Mouse (Mus musculus): ENCODE results near the gene Itga1. TPM values are rescaled to one million over a fixed set of nuclear protein-coding genes. Genes with fewer than 3 reads are reported as not detected.

Itga1 gene
- polyA plus RNA-seq, 1 experiment from 2014 or later = 8.1 TPM

GRCm38 (mm10) chr13:115125130-115125529, 23.4 kb upstream of the Itga1 start:
- no peak overlapping the region for H3K9ac ChIP-seq
- no peak overlapping the region for H3K27ac ChIP-seq (replicated peaks)
- ATAC-seq (ENCODE audit: insufficient number of reproducible peaks, low FRiP score, low TSS enrichment, low read depth) = no peak
- no peak overlapping the region for H3K4me3 ChIP-seq (replicated peaks)
- H3K9me3 ChIP-seq (replicated peaks) = no peaks in the 10 kb centered on the region
- H3K4me2 ChIP-seq (replicated peaks) = no peak overlapping the region
- WGBS = 80% methylated on average over 4 of the region's 4 CpGs
- H3K4me1 ChIP-seq = no peaks in the 10 kb centered on the region
- no peaks in the 10 kb centered on the region for H3K36me3 ChIP-seq
- no peaks in the 10 kb centered on the region for H3K27me3 ChIP-seq

GRCm38 (mm10) chr13:115124521-115124920, 22.8 kb upstream of the Itga1 start:
- H3K9me3 ChIP-seq (replicated peaks) = no peaks in the 10 kb centered on the region
- H3K9ac ChIP-seq = no peak overlapping the region
- H3K4me1 ChIP-seq = no peaks in the 10 kb centered on the region
- H3K27me3 ChIP-seq = no peaks in the 10 kb centered on the region
- no peak overlapping the region for H3K4me3 ChIP-seq (replicated peaks)
- H3K4me2 ChIP-seq (replicated peaks) = no peak overlapping the region
- WGBS = 89% methylated on average over 1 of the region's 1 CpGs
- H3K27ac ChIP-seq (replicated peaks) = no peak overlapping the region
- H3K36me3 ChIP-seq = no peaks in the 10 kb centered on the region
- ATAC-seq (ENCODE audit: insufficient number of reproducible peaks, low FRiP score, low TSS enrichment, low read depth) = no peak

GRCm38 (mm10) chr13:115118756-115119155, 17.0 kb upstream of the Itga1 start:
- 57% methylated on average over 5 of the region's 5 CpGs for WGBS
- Histone ChIP-seq H3K36me3 (no peaks in the 10 kb centered on the region), H3K4me1 (no peaks in the 10 kb centered on the region), H3K9ac (no peak overlapping the region), H3K9me3 (replicated peaks) (no peaks in the 10 kb centered on the region), H3K27me3 (no peaks in the 10 kb centered on the region), H3K4me3 (replicated peaks) (no peak overlapping the region), H3K4me2 (replicated peaks) (no peak overlapping the region), H3K27ac (replicated peaks) (no peak overlapping the region)
- ATAC-seq (ENCODE audit: insufficient number of reproducible peaks, low FRiP score, low TSS enrichment, low read depth) = no peak

- Histone ChIP-seq H3K4me2 (replicated peaks) (no peak overlapping the region), H3K9me3 (replicated peaks) (no peaks in the 10 kb centered on the region), H3K27ac (replicated peaks) (no peak overlapping the region), H3K4me3 (replicated peaks) (no peak overlapping the region), H3K9ac (no peak overlapping the region), H3K27me3 (no peaks in the 10 kb centered on the region), H3K4me1 (no peaks in the 10 kb centered on the region), H3K36me3 (no peaks in the 10 kb centered on the region)
- WGBS = 79% methylated on average over 3 of the region's 3 CpGs
- ATAC-seq (ENCODE audit: insufficient number of reproducible peaks, low FRiP score, low TSS enrichment, low read depth) = no peak
Observed at GRCm38 (mm10) chr13:115118195-115118594, 16.4 kb upstream of the Itga1 start.

- Histone ChIP-seq H3K4me3 (replicated peaks) (no peak overlapping the region), H3K27me3 (no peaks in the 10 kb centered on the region), H3K27ac (replicated peaks) (no peak overlapping the region), H3K4me2 (replicated peaks) (no peak overlapping the region), H3K4me1 (no peaks in the 10 kb centered on the region), H3K9ac (no peak overlapping the region), H3K9me3 (replicated peaks) (no peaks in the 10 kb centered on the region), H3K36me3 (no peaks in the 10 kb centered on the region)
- no peak for ATAC-seq (ENCODE audit: insufficient number of reproducible peaks, low FRiP score, low TSS enrichment, low read depth)
- 79% methylated on average over 3 of the region's 3 CpGs for WGBS
Observed at GRCm38 (mm10) chr13:115116930-115117621, 15.3 kb upstream of the Itga1 start.

- Histone ChIP-seq H3K27ac (replicated peaks) (no peak overlapping the region), H3K4me1 (no peaks in the 10 kb centered on the region), H3K36me3 (no peaks in the 10 kb centered on the region), H3K27me3 (no peaks in the 10 kb centered on the region), H3K9ac (no peak overlapping the region), H3K9me3 (replicated peaks) (no peaks in the 10 kb centered on the region), H3K4me2 (replicated peaks) (no peak overlapping the region), H3K4me3 (replicated peaks) (no peak overlapping the region)
- WGBS = 62% methylated on average over 4 of the region's 4 CpGs
- ATAC-seq (ENCODE audit: insufficient number of reproducible peaks, low FRiP score, low TSS enrichment, low read depth) = no peak
Observed at GRCm38 (mm10) chr13:115109628-115110027, 7.9 kb upstream of the Itga1 start.

GRCm38 (mm10) chr13:115107436-115107835, 5.7 kb upstream of the Itga1 start:
- Histone ChIP-seq H3K27me3 (no peaks in the 10 kb centered on the region), H3K36me3 (no peaks in the 10 kb centered on the region), H3K9me3 (replicated peaks) (no peaks in the 10 kb centered on the region), H3K9ac (no peak overlapping the region), H3K4me1 (no peaks in the 10 kb centered on the region), H3K4me2 (replicated peaks) (no peak overlapping the region), H3K27ac (replicated peaks) (no peak overlapping the region), H3K4me3 (replicated peaks) (no peak overlapping the region)
- ATAC-seq (ENCODE audit: insufficient number of reproducible peaks, low FRiP score, low TSS enrichment, low read depth) = no peak
- WGBS = 71% methylated on average over 8 of the region's 8 CpGs

GRCm38 (mm10) chr13:115106183-115106582, 4.4 kb upstream of the Itga1 start:
- 67% methylated on average over 10 of the region's 10 CpGs for WGBS

GRCm38 (mm10) chr13:115102754-115103153, 990 bp upstream of the Itga1 start:
- Histone ChIP-seq H3K27ac (replicated peaks) (no peak overlapping the region), H3K9me3 (replicated peaks) (no peaks in the 10 kb centered on the region), H3K27me3 (no peaks in the 10 kb centered on the region), H3K4me1 (peaks cover 5% of the 10 kb centered on the region; the same call in 1 of the 2 replicates), H3K4me2 (replicated peaks) (no peak overlapping the region), H3K36me3 (no peaks in the 10 kb centered on the region), H3K9ac (no peak overlapping the region), H3K4me3 (replicated peaks) (no peak overlapping the region)
- WGBS = 81% methylated on average over 2 of the region's 2 CpGs
- no peak for ATAC-seq (ENCODE audit: insufficient number of reproducible peaks, low FRiP score, low TSS enrichment, low read depth)

More at GRCm38 (mm10) chr13:115106183-115106582, 4.4 kb upstream of the Itga1 start:
- H3K27ac ChIP-seq (replicated peaks) = no peak overlapping the region
- no peak overlapping the region for H3K4me2 ChIP-seq (replicated peaks)
- H3K36me3 ChIP-seq = no peaks in the 10 kb centered on the region
- H3K4me3 ChIP-seq (replicated peaks) = no peak overlapping the region
- H3K4me1 ChIP-seq = peaks cover 5% of the 10 kb centered on the region; the same call in 1 of the 2 replicates
- no peaks in the 10 kb centered on the region for H3K27me3 ChIP-seq
- no peak overlapping the region for H3K9ac ChIP-seq
- no peaks in the 10 kb centered on the region for H3K9me3 ChIP-seq (replicated peaks)
- ATAC-seq (ENCODE audit: insufficient number of reproducible peaks, low FRiP score, low TSS enrichment, low read depth) = no peak

GRCm38 (mm10) chr13:115100381-115101177, 1.2 kb downstream of the Itga1 start:
- WGBS = 38% methylated on average over 11 of the region's 11 CpGs
- peak overlapping the region; percentile 39; the same call in 1 of the 2 replicates for H3K9ac ChIP-seq
- peak overlapping the region; percentile 93 for H3K4me2 ChIP-seq (replicated peaks)

GRCm38 (mm10) chr13:115099381-115099780, 2.4 kb downstream of the Itga1 start:
- Histone ChIP-seq H3K4me3 (replicated peaks) (no peak overlapping the region), H3K9me3 (replicated peaks) (no peaks in the 10 kb centered on the region), H3K9ac (no peak overlapping the region), H3K27me3 (no peaks in the 10 kb centered on the region), H3K36me3 (no peaks in the 10 kb centered on the region), H3K4me2 (replicated peaks) (no peak overlapping the region), H3K27ac (replicated peaks) (no peak overlapping the region), H3K4me1 (peaks cover 5% of the 10 kb centered on the region; the same call in 1 of the 2 replicates)
- ATAC-seq (ENCODE audit: insufficient number of reproducible peaks, low FRiP score, low TSS enrichment, low read depth) = no peak
- WGBS = 85% methylated on average over 9 of the region's 9 CpGs

More at GRCm38 (mm10) chr13:115100381-115101177, 1.2 kb downstream of the Itga1 start:
- H3K4me3 ChIP-seq (replicated peaks) = peak overlapping the region; percentile 53
- H3K36me3 ChIP-seq = no peaks in the 10 kb centered on the region
- H3K4me1 ChIP-seq = peaks cover 5% of the 10 kb centered on the region; the same call in 1 of the 2 replicates
- H3K9me3 ChIP-seq (replicated peaks) = no peaks in the 10 kb centered on the region
- no peaks in the 10 kb centered on the region for H3K27me3 ChIP-seq
- no peak for ATAC-seq (ENCODE audit: insufficient number of reproducible peaks, low FRiP score, low TSS enrichment, low read depth)
- H3K27ac ChIP-seq (replicated peaks) = 0 out of 2 replicates have a peak overlapping the region, but pooled peaks have one; percentile 40
